Mouse (Mus musculus) lung, adult 18-20 months (tissue): ENCODE data around the gene Ykt6.

ENCODE experiments used
- DNase-seq, 2 experiments: peaks; one replicate each; pipeline ENCODE4 v3.0.0; 2022; ENCODE audit warnings: mixed read lengths in 2 of 2

Gene Ykt6

GRCm38 (mm10) chr11:5949586-5950352 is 5.7 kb upstream of the Ykt6 start, which contains the start of gene Gck:
Gck (minus strand) TSS chr11:5950081.
- DNase-seq: peak; percentile 8 to 33

- peak; percentile 53 to 65 for DNase-seq
Observed at GRCm38 (mm10) chr11:5952501-5952900, 3.0 kb upstream of the Ykt6 start.

GRCm38 (mm10) chr11:5953130-5953765 is 2.2 kb upstream of the Ykt6 start:
- DNase-seq: peak in 1 of 2 experiments; percentile 23

GRCm38 (mm10) chr11:5954435-5954834 is 1.1 kb upstream of the Ykt6 start:
- no peak for DNase-seq

GRCm38 (mm10) chr11:5954965-5955504 is 458 bp upstream of the Ykt6 start:
- peak; percentile 53 for DNase-seq

GRCm38 (mm10) chr11:5960051-5960450 is 4.6 kb downstream of the Ykt6 start:
- DNase-seq: no peak

GRCm38 (mm10) chr11:5965865-5966264 is 10.4 kb downstream of the Ykt6 start:
- DNase-seq: no peak

- DNase-seq: no peak
Observed at GRCm38 (mm10) chr11:5966751-5967150, 11.3 kb downstream of the Ykt6 start.

- no peak for DNase-seq
Observed at GRCm38 (mm10) chr11:5968223-5968622, 12.7 kb downstream of the Ykt6 start.

GRCm38 (mm10) chr11:5971202-5971601 is 15.7 kb downstream of the Ykt6 start:
- DNase-seq: no peak

GRCm38 (mm10) chr11:5973151-5973550 is 17.7 kb downstream of the Ykt6 start:
- DNase-seq: no peak

- DNase-seq: no peak
Observed at GRCm38 (mm10) chr11:5974053-5974452, 18.6 kb downstream of the Ykt6 start.

GRCm38 (mm10) chr11:5975068-5975467 is 19.6 kb downstream of the Ykt6 start:
- no peak for DNase-seq

GRCm38 (mm10) chr11:5976106-5976505 is 20.6 kb downstream of the Ykt6 start:
- DNase-seq: no peak

GRCm38 (mm10) chr11:5979088-5979487 is 23.6 kb downstream of the Ykt6 start:
- DNase-seq: no peak

- no peak for DNase-seq
Observed at GRCm38 (mm10) chr11:5980108-5980507, 24.6 kb downstream of the Ykt6 start.

- no peak for DNase-seq
Observed at GRCm38 (mm10) chr11:5980561-5980960, 25.1 kb downstream of the Ykt6 start.

GRCm38 (mm10) chr11:5981323-5981722 is 25.8 kb downstream of the Ykt6 start:
- no peak for DNase-seq

- DNase-seq: no peak
Observed at GRCm38 (mm10) chr11:5983629-5984028, 28.1 kb downstream of the Ykt6 start.

GRCm38 (mm10) chr11:5988126-5988525 is 32.6 kb downstream of the Ykt6 start:
- DNase-seq: no peak

- no peak for DNase-seq
Observed at GRCm38 (mm10) chr11:5989954-5990593, 34.6 kb downstream of the Ykt6 start.

GRCm38 (mm10) chr11:5990910-5991309 is 35.4 kb downstream of the Ykt6 start:
- peak in 1 of 2 experiments; percentile 30 for DNase-seq

GRCm38 (mm10) chr11:5994212-5994611 is 38.7 kb downstream of the Ykt6 start:
- DNase-seq: no peak

- no peak for DNase-seq
Observed at GRCm38 (mm10) chr11:5994880-5995279, 39.4 kb downstream of the Ykt6 start.
